Mouse (Mus musculus) myocyte (in vitro differentiated cells): Measurements from ENCODE around the gene Znhit3.

Experiments
- CEBPB ChIP-seq: IDR thresholded peaks from 2 replicates; pipeline ENCODE4 v1.6.1; 2011; ENCODE audit warnings: mild to moderate bottlenecking, moderate library complexity; ENCODE audit not compliant: poor library complexity, insufficient read depth, severe bottlenecking
- E2F4 ChIP-seq: IDR thresholded peaks from one replicate; pipeline ENCODE4 v1.6.1; 2011; ENCODE audit warnings: mild to moderate bottlenecking, control low read depth, moderate library complexity; ENCODE audit not compliant: insufficient read depth
- MAX ChIP-seq: IDR thresholded peaks from one replicate; pipeline ENCODE4 v1.6.1; 2011; ENCODE audit warnings: low read depth, mild to moderate bottlenecking, control low read depth
- MYOD1 ChIP-seq, 3 experiments: IDR thresholded peaks; one replicate each; pipeline ENCODE4 v1.6.1; 2011; ENCODE audit warnings: control low read depth in 2 of 3, low read depth in 2 of 3, mild to moderate bottlenecking in 2 of 3, moderate library complexity in 1 of 3; ENCODE audit not compliant: insufficient read length in 2 of 3, control insufficient read depth in 1 of 3
- MYOG ChIP-seq, 3 experiments: IDR thresholded peaks; one replicate each; pipeline ENCODE4 v1.6.1; 2011; ENCODE audit warnings: control low read depth in 2 of 3, low read depth in 2 of 3, mild to moderate bottlenecking in 2 of 3; ENCODE audit not compliant: insufficient read length in 2 of 3, control insufficient read depth in 1 of 3, insufficient read depth in 1 of 3
- POLR2A ChIP-seq: IDR thresholded peaks from one replicate; pipeline ENCODE4 v1.6.1; 2011; ENCODE audit warnings: low read depth, mild to moderate bottlenecking, control low read depth, moderate library complexity; ENCODE audit not compliant: insufficient read length
- REST ChIP-seq: IDR thresholded peaks from one replicate; pipeline ENCODE4 v1.6.1; 2011; ENCODE audit warnings: mild to moderate bottlenecking, control low read depth, moderate library complexity; ENCODE audit not compliant: insufficient read depth, insufficient read length
- SRF ChIP-seq: IDR thresholded peaks from one replicate; pipeline ENCODE4 v1.6.1; 2011; ENCODE audit warnings: low read depth; ENCODE audit not compliant: control insufficient read depth, insufficient read length
- TCF12 ChIP-seq: IDR thresholded peaks from one replicate; pipeline ENCODE4 v1.6.1; 2011; ENCODE audit warnings: mild to moderate bottlenecking, control low read depth; ENCODE audit not compliant: poor library complexity, insufficient read depth, severe bottlenecking
- TCF3 ChIP-seq: IDR thresholded peaks from one replicate; pipeline ENCODE4 v1.6.1; 2011; ENCODE audit warnings: low read depth, control low read depth; ENCODE audit not compliant: insufficient read length
- USF1 ChIP-seq: IDR thresholded peaks from one replicate; pipeline ENCODE4 v1.6.1; 2011; ENCODE audit warnings: low read depth, mild to moderate bottlenecking, control low read depth, moderate library complexity

- TF ChIP-seq POLR2A (no peak), USF1 (no peak), CEBPB (no peak), E2F4 (no peak), MYOD1 (IDR thresholded peaks at IDR 0.05; ENCODE audit: control insufficient read depth in 1 of 3, insufficient read length in 2 of 3, low read depth in 2 of 3) (no peak), REST (no peak), MAX (no peak), SRF (no peak), MYOG (IDR thresholded peaks at IDR 0.05; ENCODE audit: control insufficient read depth in 1 of 3, insufficient read depth in 1 of 3, insufficient read length in 2 of 3, low read depth in 2 of 3) (no peak), TCF3 (no peak), TCF12 (no peak)
Observed at GRCm38 (mm10) chr11:84880971-84881370, 35.2 kb downstream of the Znhit3 start.
